Mouse (Mus musculus) fat pad, adult 2 months (tissue): ENCODE data around the gene Tyk2.

ENCODE experiments used
- DNase-seq: peaks from one replicate; pipeline ENCODE4 v3.0.0-alpha.2; 2011; ENCODE audit warnings: low read depth, low spot score; ENCODE audit errors: extremely low read depth

Tyk2 gene

DNA sequence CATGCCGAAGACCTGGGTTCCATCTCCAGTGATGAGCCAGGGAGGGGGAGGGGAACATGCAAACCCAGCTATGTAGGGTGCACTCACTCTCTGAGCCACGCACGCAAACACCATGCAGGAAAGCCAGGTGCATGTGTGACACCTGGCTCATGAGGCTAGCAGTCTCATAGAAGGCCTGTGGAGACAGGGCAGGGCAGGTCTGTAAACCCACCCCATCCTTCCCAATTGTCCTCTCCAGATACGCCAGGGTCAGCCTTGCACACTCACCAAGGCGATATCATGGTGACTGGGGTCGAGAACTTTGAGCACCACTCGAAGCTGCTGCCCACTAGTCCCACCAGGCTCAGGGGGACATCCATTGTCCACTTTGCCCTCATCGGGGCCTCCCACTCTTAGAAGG is 15.9 kb downstream of the Tyk2 start:
- DNase-seq: no peak

DNA sequence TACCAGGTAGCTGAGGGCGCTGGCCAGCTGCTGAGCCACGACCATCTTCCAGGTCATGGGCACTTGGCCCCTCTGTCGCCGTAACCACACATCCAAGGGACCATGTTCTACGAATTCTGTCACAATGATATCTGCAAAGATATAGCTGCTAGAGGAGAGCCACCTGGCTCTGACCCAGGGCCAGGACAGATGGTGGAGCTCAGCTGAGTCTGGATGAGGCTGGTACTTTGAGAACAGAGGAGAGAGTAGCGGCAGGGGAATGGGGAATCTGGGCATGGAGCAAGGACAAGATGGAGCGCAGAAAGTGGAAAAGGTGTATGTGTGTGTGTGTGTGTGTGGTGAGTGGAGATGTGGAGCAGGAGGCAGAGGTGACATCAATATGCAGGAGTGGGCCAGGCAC is 16.9 kb downstream of the Tyk2 start:
- DNase-seq: no peak

DNA sequence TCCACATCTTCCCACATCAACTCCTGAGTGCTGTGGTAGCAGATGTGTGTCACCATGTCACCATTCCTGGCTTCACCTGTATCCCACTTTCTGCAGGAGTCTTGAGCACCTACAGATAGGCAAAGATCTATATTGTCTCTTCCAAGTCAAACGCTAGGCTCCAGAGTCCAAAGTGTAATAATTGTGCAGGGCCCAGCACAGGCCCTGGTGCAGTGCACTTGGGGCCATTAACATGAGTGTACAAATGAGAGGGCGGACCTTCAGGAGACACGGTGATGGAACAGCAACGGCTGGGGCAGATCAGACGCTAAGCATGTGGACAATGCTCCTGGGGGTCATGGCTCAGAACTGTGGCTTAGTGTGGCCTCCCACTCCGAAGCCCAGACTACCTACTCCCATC is 17.3 kb downstream of the Tyk2 start:
- DNase-seq: no peak

DNA sequence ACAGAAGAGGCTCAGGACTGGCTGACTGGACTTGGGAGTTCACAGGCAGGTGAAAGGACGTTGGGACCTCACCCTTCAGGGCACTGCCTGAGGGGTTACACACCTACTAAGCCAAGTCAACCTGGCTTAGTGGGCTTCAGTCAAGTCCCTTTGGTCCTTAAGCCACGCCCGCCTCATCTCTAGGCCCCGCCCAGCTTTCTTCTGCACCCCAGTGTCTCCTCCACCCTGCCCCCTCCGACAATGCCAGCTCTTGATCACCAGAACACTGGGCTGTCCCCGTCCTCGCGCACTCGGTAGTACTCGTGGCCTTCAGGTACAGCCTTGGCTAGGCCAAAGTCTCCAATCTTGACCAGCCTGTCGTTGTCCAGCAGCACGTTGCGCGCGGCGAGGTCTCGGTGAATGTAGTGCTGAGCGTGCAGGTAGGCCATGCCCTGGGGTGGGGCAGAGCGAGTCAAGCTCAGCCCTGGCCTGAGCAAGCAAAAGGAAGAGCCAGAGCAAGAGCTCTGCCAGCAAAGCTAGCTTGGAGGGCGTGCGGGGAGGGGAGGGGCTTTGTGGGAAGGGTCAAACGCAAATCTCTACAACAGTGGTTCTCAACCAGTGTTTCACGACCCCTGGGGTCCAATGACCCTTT is 23.3 kb downstream of the Tyk2 start:
- no peak for DNase-seq

DNA sequence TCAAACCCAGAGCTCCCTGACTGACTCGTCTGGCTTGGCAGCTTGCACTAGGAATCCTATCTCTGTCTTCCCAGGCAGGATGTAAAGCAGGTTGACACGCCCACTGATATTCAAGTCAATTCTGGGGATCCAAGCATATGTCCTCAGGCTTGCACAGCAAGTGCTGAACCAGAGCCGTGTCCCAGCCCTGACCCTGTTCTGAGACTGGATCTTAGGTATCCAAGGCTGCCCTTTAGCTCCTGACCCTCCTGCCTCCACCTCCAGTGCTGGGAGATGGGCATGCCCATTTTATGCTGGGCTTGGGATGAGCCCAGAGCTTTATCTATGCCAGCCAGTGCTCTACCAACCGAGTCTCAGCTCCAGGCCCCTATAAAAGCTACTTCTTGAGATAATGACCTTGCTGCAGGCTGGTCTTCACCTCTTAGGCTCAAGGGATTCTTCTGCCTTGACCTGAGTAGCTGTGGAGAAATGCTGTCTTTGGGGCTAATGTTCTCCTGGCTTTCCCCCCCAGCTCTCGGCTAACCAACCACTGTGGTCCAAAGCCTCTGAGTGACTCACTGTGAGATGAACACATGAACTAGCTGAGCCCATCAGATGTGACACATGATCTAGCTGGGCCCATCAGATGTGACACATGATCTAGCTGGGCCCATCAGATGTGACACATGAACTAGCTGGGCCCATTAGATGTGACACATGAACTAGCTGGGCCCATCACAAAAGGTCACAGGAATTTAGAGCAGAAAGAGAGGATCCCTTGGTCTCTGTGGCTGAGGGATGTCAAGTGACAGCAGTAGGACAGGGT is 25.1 kb downstream of the Tyk2 start:
- DNase-seq: no peak

DNA sequence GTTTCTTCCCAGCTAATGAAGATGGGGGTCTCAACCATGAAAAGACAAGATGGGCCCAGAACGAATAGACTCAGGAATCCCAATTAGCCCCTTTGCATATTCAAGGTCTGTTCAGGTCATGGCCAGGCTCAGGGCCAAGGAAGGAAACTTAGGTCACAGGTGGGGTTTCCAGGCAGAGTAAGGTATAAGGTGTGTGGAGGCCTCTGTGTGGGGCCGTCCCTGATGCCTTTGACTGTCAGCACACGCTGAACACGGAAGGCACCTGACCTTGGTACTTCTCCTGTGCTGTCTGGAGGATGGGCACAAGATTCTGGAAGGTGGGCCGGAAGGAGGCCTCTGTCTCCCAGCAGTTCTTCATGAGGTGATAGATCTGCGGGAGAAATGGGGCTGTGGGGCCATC is 26.2 kb downstream of the Tyk2 start:
- DNase-seq: no peak

DNA sequence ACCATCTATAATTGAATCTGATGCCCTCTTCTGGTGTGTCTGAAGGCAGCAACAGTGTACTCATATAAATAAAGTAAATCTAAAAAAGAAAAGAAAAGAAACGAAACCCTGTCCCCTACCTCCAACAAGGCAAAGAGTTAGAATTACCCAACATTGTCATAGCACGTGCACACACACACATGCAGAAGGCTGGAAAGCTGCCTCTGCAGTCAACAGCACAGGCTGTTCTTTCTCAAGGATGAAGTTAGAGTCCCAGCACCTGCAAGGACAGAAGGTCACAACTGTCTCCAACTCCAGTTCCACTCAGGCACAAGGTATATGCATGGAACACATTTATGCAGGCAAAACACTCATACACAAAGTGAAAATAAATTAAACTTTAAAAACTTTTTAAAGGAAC is 29.0 kb downstream of the Tyk2 start:
- DNase-seq: no peak

DNA sequence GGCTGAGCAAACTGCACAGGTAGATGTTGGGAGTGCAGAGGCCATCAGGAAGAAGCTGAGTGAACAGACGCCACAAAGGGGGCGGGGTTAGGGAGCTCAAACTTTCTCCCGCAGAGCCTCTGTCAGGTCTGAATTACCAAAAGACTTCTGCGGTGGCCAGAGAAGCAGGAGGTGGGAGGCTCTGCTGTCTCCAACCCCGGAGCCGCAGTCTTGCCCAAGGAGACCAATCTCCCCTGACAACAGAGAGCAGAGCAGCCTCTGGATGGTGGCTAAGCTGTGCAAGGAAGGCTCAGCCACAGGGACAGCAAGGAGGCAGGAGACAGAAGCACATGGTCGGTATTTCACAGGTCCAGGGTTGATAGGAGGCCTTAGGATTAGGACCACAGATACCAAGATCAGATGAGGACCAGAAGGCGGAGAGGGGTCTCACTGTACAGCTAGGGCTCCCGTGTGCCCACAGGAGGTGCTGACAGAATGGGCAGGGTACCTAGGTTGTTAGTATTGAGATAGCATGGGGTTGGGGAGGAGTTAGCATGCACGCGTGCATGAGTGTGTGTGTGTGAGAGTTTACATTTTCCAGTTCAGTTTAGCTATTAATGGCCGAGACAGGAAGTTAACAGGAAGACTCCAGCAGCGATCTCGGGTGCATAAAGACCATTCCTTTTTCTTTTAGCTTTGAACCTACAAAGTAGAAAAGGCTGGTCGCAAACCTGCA is 30.4 kb downstream of the Tyk2 start:
- DNase-seq: no peak

DNA sequence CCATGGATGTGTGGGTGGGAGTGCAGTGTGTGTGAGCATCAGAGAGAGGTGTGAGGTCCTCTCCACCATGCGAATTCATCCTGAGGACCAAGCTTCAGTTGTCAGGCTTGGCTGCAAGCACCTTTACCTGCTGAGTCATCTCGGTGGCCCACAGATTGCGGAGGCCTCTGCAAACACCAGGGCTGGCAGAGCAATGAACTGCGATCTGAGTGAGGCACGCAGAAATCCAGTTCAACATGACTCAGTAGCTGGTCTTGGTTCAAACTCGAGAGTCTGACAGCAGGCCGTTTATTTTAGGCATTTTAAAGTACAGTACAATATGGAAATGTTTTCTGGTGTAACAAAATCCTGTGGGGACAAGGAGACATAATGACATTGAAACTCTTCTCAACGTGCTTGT is 33.2 kb downstream of the Tyk2 start:
- no peak for DNase-seq

DNA sequence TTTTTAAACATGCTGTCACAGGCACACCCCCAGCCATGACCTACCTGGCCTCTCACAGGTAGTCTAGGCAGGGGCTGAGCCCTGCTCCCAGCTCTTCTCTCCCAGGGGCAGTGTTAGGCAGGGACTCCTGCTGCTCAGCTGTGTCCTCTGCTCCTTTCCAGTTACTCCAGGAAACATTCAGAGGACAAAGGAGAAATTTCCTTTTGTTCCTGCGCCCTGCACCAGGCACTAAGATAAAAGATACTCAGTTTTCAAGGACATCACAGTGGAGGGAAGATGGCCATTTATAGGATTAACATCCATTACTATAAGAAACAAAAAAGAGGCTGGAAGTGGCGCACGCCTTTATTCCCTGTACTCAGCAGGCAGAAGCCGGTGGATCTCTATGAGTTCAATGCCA is 35.1 kb downstream of the Tyk2 start:
- DNase-seq: no peak

DNA sequence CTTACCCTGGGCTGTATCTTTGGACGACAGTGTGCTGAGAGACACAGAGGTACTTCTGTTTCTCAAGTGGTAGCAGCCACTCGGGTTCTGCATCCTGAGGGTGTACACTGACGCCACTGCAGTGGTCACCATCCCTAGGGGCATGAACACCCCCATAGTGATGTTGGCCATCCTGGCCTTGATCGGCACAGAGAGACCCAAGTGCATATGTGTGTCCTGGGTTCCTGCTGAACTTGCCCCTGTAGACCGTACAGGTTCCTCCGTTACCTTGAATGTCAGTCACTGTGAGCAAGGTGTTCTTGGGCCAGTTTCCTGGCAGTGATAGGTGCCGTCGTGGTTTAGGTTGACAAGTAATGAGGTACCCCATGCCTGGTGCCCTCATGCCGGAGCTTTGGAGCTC is 37.6 kb downstream of the Tyk2 start:
- DNase-seq: no peak

DNA sequence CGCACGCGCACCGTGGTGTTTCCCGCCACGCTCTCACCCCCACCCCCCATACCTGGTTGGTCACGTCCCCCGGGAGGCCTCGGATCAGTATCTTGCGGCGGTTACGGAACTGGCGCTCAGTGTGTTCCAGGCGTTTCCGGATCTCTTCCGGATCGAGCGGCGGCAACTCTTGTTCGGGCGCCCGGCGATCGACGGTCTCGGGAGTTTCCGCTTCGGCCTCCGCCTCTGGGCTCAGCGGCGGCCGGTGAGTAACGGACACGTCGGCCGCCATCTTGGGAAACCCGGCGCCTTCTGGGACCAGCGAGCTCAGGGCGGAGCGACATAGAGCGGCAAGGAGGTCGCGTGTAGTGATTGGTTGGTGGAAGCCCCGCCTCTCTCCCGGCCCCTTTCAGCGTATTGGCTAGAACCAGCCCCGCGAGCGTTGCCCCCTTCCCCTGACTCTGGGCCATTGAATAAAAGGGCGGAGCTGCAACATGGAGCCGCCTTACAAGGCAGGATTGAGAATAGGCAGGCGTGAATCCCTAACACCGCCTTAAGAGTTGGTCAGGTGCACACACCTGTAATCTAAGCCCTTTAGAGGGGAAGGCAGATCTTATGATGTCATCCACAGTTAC is 39.2 kb downstream of the Tyk2 start, which contains the start of the genes Gm38431 and Raver1:
TSS of gene Gm38431 (minus strand) at position 291 of the 614 bp plus-strand sequence.
TSS of gene Raver1 (minus strand) at position 302 of the 614 bp plus-strand sequence.
- DNase-seq: peak; percentile 72

DNA sequence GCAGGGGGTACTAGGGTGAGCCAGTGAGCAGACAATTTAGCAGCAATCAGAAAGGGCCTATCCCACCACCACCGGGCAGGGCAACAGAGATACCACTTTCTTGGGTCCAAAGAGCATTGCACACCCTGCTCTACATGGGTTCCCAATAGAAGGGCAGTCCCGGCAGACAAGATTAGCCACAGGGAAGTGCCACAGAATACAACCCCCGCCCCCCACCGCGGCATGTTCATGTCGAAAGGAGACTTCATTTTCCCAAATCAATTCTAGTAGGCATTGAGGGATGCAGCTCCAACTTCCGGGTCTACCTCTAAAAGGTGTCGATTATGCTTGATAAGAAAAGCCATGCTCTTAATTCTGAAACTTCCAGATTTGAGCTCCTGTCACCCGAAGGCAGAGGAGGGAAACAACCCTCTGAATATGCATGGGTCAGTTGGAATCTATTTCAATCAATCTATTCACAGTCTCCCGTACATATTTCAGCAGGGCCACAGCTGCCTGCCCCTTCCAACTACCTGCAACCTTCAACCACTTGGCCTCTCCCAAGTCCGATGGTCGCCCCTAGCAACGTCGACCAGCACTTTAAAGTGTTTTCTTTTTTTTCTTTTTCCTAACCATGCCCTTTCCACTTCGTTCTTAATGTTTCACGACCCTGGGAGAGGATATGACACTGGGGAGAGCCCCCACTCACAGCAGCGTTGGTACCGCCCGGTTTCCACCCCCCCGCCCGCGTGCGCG is 39.9 kb downstream of the Tyk2 start:
- no peak for DNase-seq

DNA sequence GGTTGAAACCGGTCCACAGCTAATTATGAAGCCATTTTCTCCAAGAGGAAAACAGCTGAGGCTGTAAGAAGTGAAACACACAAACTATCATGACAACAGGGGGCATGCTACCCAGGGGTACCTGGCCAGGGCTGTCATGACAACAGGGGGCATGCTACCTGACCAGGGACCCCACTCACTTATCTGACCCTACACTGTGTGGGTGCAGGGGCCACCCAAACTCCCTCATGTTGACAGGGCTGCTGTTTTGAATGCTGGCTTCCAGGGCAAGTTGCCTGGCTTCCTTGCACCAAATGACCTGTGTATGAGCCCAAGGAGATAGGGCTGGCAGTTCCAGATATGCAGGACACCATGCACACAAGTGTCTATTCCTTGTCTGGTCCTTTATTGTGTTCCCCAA is 40.5 kb downstream of the Tyk2 start:
- no peak for DNase-seq

DNA sequence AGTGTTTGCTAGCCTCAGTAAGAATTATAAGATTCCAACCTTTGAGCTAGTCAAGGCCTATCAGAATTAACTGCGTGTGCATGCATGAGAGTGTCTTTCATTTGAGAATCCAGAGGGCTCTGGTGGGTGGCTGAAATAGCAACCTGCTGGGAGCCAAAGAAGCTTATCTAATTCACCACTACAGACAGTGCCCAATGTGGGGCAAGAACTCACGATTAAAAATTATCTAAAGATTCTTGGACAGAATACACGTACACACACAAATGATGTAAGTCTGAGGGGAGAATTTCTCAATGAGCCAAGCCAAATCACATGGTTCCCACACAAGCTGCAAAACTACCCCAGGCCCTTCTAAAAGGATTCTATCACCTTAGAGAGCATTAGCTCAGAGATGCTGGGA is 47.7 kb downstream of the Tyk2 start:
- no peak for DNase-seq

DNA sequence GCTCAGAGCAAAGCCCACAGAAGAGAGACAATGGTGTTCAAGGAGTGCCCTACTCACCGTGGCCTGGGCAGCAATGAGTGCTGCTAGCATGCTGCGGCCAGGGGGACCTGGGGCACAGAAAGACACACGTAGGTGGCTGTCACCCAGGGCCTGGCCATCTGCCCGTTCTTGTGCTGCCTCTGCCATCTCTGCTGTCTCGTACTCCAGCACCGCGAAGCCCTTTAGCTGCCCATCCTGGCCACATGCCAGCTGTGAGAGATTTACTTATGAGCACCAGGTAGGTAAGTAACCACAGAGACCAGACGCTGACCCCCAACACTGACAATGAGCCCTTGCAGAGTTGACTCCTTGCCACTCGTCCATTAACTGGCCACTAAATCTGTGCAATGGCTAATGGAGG is 49.9 kb downstream of the Tyk2 start:
- no peak for DNase-seq

DNA sequence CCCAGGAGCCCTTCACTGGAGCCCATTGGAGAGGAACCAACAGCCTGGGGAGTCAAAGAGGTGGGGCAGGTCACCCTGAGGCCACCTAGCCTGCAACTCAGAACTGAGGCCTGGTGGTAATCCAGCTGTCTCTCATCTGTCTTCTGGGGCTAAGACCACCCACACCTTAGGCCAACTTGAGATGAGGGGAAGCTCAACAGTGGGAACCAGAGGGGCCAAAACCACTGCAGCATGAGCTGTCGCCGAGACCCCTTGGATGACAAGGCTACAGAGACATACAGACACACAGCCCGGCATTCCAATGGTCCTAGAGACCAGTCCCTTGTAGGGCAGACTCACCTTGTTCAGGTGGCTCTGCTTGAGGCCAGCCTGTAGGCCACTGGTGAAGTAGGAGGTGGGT is 55.4 kb downstream of the Tyk2 start:
- no peak for DNase-seq

DNA sequence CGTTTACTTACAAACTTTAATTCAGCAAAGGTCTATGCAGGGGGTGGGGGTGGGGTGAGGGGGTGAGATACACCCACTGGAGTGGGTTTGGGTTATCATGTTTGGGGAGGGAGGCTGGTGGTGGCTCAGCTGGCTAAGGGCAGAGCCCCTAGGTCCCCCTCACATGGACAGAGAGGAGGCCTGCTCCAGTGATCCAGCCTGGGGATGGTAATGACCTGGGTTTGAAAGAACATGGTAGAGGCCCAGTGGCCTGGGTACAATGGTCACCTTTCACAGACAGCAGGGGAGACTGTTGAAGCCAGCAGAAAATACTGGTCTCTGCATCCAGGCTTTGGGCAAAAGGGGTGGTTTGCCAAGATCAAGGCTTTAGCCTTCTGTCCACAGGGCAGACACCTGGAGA is 56.9 kb downstream of the Tyk2 start:
- no peak for DNase-seq

DNA sequence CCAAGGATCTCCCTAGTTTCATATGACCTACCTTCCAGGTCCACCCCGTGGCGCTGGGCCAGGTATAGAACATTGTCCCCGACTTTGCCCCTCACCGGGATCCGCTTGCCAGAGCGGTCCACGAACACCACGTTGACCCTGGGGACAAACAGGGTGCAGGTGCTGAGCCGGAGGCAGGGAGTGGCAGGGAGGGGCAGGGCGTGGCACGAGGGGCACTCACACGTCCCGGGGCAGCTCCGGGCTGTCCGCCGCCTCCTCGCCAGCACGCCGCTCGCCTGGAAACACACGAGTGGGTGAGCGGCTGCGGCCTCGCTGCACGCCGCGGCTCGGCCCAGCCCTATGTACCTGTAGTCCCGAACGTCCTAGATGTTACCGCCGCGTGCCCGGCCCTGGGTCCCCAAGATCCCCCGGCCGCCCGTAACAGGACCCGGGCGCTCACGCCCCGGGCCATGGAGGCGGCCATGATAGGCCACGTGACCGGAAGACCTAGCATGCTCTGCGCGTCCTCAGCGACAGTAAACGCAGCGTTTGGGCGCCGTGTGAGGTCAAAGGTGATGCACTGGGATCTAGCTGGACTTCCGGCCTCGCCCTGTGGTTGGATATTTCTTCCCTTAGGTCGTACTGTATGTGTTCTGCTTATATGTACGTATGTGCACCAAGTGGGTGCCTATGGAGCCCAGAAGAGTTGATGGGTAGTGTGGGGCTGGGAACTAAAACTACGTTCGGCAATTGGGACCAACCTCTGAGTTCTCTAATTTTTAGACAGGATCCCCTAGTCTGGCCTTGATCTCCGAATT is 57.8 kb downstream of the Tyk2 start, which contains the start of the genes Gm49373 and Fdx1l:
TSS of gene Gm49373 (minus strand) at position 53 of the 797 bp plus-strand sequence.
TSS of gene Fdx1l (minus strand) at position 571 of the 797 bp plus-strand sequence.
- DNase-seq: no peak

DNA sequence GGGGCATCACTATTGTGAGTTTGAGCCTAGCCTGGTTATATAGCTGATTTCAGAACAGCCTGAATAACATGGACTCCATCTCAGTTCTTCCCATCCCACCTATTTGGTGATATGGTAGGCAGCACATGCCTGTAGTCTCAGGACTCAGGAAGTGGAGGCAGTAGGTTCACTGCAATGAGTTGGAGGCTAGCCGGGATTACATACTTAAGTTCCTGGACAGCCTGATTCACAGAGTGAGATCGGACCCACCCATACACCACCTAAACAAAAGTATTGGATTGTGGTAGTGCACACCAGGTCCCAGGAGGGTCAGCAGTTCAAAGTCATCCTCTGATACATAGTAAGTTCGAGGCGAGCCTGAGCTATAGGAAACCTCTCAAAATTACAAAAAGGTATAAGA is 58.4 kb downstream of the Tyk2 start:
- DNase-seq: no peak
